Mouse (Mus musculus): ENCODE measurements at regions not wholly inside any gene's neighbourhood (a gene's known extent, or its start where the extent isn't known, plus 50 kb on each side); places are given as distances from the start of the nearest gene placed in this dataset.

GRCm38 (mm10) chr19:26296360-26296759 is 308.5 kb upstream of the Smarca2 start:
- no peak for DNase-seq

- DNase-seq = no peak
Measured at GRCm38 (mm10) chr19:26308477-26309135, 296.2 kb upstream of the Smarca2 start.

GRCm38 (mm10) chr19:26318977-26319376 is 285.9 kb upstream of the Smarca2 start:
- DNase-seq = peak; percentile 47 to 69

GRCm38 (mm10) chr19:26323682-26324081 is 281.2 kb upstream of the Smarca2 start:
- DNase-seq = no peak

GRCm38 (mm10) chr19:26339120-26339519 is 265.7 kb upstream of the Smarca2 start:
- DNase-seq = no peak

GRCm38 (mm10) chr19:26340155-26340554 is 264.7 kb upstream of the Smarca2 start:
- peak in 1 of 2 experiments; percentile 23 for DNase-seq

- DNase-seq = no peak
Measured at GRCm38 (mm10) chr19:26355054-26355453, 249.8 kb upstream of the Smarca2 start.

- DNase-seq = no peak
Measured at GRCm38 (mm10) chr19:26383961-26384381, 220.9 kb upstream of the Smarca2 start.

- no peak for DNase-seq
Measured at GRCm38 (mm10) chr19:26386075-26386474, 218.8 kb upstream of the Smarca2 start.

GRCm38 (mm10) chr19:26412684-26413083 is 192.2 kb upstream of the Smarca2 start:
- DNase-seq = no peak

GRCm38 (mm10) chr19:26414476-26415024 is 190.3 kb upstream of the Smarca2 start:
- no peak for DNase-seq

GRCm38 (mm10) chr19:26419781-26420180 is 185.1 kb upstream of the Smarca2 start:
- DNase-seq = no peak

- no peak for DNase-seq
Measured at GRCm38 (mm10) chr19:26439163-26439562, 165.7 kb upstream of the Smarca2 start.

- DNase-seq = peak in 1 of 2 experiments; percentile 12
Measured at GRCm38 (mm10) chr19:26445309-26445708, 159.5 kb upstream of the Smarca2 start.

GRCm38 (mm10) chr19:26447427-26448023 is 157.3 kb upstream of the Smarca2 start:
- peak; percentile 53 to 73 for DNase-seq

GRCm38 (mm10) chr19:26461712-26462111 is 143.1 kb upstream of the Smarca2 start:
- no peak for DNase-seq

- DNase-seq = peak; percentile 73 to 82
Measured at GRCm38 (mm10) chr19:26465228-26465627, 139.6 kb upstream of the Smarca2 start.

GRCm38 (mm10) chr19:26466244-26466643 is 138.6 kb upstream of the Smarca2 start:
- peak in 1 of 2 experiments; percentile 46 for DNase-seq

- peak; percentile 42 to 53 for DNase-seq
Measured at GRCm38 (mm10) chr19:26467179-26467651, 137.6 kb upstream of the Smarca2 start.

- DNase-seq = no peak
Measured at GRCm38 (mm10) chr19:26472659-26473058, 132.2 kb upstream of the Smarca2 start.

GRCm38 (mm10) chr19:26473211-26473610 is 131.6 kb upstream of the Smarca2 start:
- DNase-seq = no peak

- DNase-seq = no peak
Measured at GRCm38 (mm10) chr19:26475197-26475596, 129.7 kb upstream of the Smarca2 start.

- DNase-seq = no peak
Measured at GRCm38 (mm10) chr19:26475754-26476153, 129.1 kb upstream of the Smarca2 start.
